Mouse (Mus musculus): ENCODE measurements around the gene Kcnk13.

DNA sequence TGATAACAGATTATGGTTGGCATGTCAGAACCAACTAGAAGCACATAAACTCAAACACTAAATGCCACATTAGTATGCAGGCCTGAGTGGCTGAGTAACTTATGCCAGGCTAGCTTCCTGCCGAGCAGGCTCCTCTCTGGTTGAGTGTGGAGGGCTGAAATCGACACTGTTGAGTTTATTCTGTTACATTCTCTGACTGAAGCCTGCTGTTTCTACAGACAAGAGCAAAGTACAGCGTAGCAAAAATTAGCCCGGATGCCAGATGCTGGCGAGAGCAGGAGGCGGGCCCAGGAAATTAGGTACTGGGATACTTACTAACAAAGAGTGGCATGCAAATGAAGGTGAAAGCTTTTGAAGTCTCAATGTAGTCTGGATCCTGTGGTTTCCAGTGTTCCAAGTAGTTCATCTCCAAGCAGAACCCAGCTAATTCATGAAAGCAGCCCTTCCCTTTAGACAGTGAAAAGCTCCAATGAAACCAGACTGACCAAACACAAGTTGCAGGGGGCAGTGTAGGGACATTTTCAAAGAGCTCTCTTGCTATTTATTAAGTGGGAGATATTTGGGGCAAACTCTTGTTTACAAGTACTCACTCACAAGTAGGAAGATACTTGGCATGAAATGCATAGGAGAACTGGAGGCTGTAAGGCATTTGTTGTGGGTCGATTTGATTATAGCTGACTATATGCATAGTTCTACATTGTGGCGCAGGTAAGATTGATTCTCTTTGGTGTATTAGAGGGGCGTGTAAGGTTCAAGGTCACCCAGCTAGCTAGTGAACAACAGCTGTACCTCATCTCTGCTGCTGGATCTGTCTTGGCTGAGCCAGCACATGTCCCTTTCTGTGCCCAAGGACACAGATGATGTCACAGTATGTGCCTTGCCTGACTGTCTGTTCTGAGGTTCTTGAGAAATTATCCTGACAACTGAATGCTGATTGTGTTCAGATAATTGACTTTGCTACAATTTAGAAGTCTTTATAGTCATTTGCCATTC, 5.9 kb upstream of the Kcnk13 start:
- TF ChIP-seq CTCF (IDR thresholded peaks at IDR 0.05; ENCODE audit: insufficient read depth, low read length), result no peak
- TF ChIP-seq POLR2A (IDR thresholded peaks at IDR 0.05; ENCODE audit: borderline replicate concordance, extremely low read depth, low read depth, low read length), result no peak
